Mouse (Mus musculus) liver, embryonic 15.5 days (tissue): ENCODE measurements around the gene Tmem203. TPM values are rescaled to one million over a fixed set of nuclear protein-coding genes. Genes with fewer than 3 reads are reported as not detected.

Experiments
- ATAC-seq: fragments of 200-750 bp; cut with Nextera tagmentation; 2 replicates; pipeline ENCODE4 v1.8.0; 2017; ENCODE audit warnings: moderate number of reproducible peaks, mild to moderate bottlenecking, moderate library complexity; ENCODE audit not compliant: insufficient read depth
- H3K27ac ChIP-seq: fragments of 300-500 bp; sonication (generic); replicated peaks from 2 replicates; pipeline ENCODE4 v1.5.1; 2015; ENCODE audit warnings: mild to moderate bottlenecking, inconsistent platforms
- H3K27me3 ChIP-seq: fragments of 300-500 bp; sonication (generic); 2 replicates; pipeline ENCODE4 v1.6.1; 2015; ENCODE audit warnings: mild to moderate bottlenecking, inconsistent platforms
- H3K36me3 ChIP-seq: fragments of 300-500 bp; sonication (generic); replicated peaks from 2 replicates; pipeline ENCODE4 v1.6.1; 2015; ENCODE audit warnings: moderate library complexity, mild to moderate bottlenecking, inconsistent platforms
- H3K4me1 ChIP-seq: fragments of 300-500 bp; sonication (generic); replicated peaks from 2 replicates; pipeline ENCODE4 v1.6.1; 2015; ENCODE audit warnings: inconsistent platforms
- H3K4me2 ChIP-seq: fragments of 300-500 bp; sonication (generic); 2 replicates; pipeline ENCODE4 v1.6.1; 2015; ENCODE audit warnings: moderate library complexity, mild to moderate bottlenecking, inconsistent platforms
- H3K4me3 ChIP-seq: fragments of 300-500 bp; sonication (generic); replicated peaks from 2 replicates; pipeline ENCODE4 v1.5.1; 2015; ENCODE audit warnings: mild to moderate bottlenecking, inconsistent platforms
- H3K9ac ChIP-seq: fragments of 300-500 bp; sonication (generic); 2 replicates; pipeline ENCODE4 v1.6.1; 2015; ENCODE audit warnings: moderate library complexity, mild to moderate bottlenecking, inconsistent platforms
- H3K9me3 ChIP-seq: fragments of 300-500 bp; sonication (generic); replicated peaks from 2 replicates; pipeline ENCODE4 v1.6.1; 2016; ENCODE audit warnings: inconsistent platforms
- WGBS: fragments of 180-500 bp; shearing (Covaris S2); methylation state at CpG from one replicate; pipeline ENCODE4 v1.1.7; 2015; ENCODE audit warnings: mixed read lengths; ENCODE audit not compliant: insufficient replicate concordance; 5-methylcytosine and 5-hydroxymethylcytosine counted together
- polyA plus RNA-seq: library from polyadenylated mRNA; unstranded; fragments of >200 nt; fragmentation: Nextera tagmentation; extraction: Ambion mirVana; gene quantifications from 2 replicates; pipeline ENCODE4 v1.2.1, GENCODE M21; 2015

Gene Tmem203
- 11.9 and 12.5 TPM in 2 replicates for polyA plus RNA-seq

DNA sequence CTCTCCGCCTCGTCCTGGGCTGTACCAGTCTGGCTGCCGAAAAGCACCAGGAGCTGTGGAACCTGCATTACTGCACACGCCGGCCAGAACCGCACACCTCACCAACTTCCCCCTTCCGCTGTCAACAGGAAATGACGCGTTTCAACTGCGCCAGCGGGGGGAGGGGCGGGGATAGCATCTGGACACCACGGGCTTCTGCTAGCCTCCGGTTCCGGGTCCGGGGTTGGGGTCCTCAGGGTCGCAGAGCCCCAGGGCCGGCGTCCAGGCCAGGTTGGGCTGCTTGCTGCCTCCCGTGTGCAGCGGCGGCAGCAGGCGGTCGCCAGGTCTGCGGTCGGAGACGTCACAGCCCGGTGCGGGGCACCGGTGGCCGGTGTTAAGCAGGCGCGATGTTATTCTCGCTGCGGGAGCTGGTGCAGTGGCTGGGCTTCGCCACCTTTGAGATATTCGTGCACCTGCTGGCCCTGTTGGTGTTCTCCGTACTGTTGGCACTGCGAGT lies at the start of gene Tmem203:
TSS of gene Tmem203 (plus strand) at position 156 of the 496 bp plus-strand sequence.
- H3K4me1 ChIP-seq: peaks cover 25% of the 10 kb centered on the region
- peak within 1 kb of the TSS; percentile 90 for H3K4me3 ChIP-seq
- peak within 1 kb of the TSS; percentile 83 for H3K27ac ChIP-seq
- H3K4me2 ChIP-seq: peak within 1 kb of the TSS; percentile 93
- no peaks in the 10 kb centered on the region for H3K27me3 ChIP-seq
- WGBS: 0% methylated on average over 39 of the region's 39 CpGs
- H3K9ac ChIP-seq: peak within 1 kb of the TSS; percentile 84
- no peaks in the 10 kb centered on the region for H3K9me3 ChIP-seq
- H3K36me3 ChIP-seq: peaks cover 29% of the 10 kb centered on the region
- ATAC-seq: peak; percentile 82

DNA sequence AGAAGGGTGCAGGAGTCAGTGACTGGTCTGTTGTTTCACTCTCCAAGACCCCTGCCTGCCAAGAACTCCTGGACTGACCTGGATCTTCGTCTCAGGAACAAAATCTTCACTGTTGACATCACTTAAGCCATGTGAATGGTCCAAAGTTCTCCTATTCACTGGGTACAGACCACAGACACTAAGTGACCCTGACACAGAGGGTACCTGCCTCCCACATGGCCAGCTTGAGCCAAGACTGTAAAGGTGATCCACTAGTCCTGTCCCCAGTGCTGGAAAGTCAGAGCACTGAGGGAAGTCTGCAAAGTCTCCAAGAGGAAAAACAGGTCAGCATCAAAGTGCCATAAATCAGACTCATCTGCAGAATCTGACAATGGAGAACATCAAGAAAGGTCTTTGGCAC lies 47.6 kb upstream of the Tmem203 start:
- Histone ChIP-seq H3K4me1 (peaks cover 27% of the 10 kb centered on the region), H3K9ac (no peak overlapping the region), H3K36me3 (peaks cover 71% of the 10 kb centered on the region), H3K27ac (no peak overlapping the region), H3K4me3 (no peak overlapping the region), H3K9me3 (no peaks in the 10 kb centered on the region), H3K27me3 (no peaks in the 10 kb centered on the region), H3K4me2 (no peak overlapping the region)
- WGBS: 71% methylated on average over 1 of the region's 1 CpGs
- ATAC-seq: no peak

DNA sequence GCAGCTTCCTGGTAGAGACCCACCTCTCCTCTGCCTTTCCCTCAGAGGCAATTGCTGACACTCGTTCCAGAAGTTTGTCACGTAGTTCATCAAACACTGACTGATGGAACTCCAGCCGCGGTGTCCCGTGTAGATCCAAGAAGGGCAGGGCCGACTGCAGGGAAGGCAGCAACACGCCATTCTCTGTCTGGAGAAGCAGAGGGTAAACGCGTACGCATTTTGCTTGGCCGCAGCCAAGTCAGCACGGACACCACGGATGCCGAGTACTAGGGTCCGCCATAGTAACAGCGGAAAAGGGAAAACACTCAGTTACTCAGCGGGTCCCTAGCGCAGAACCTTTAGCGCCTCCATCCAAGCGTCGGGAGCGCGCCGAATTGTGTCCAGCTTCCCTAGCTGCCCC lies 44.6 kb upstream of the Tmem203 start:
- peak overlapping the region; percentile 87 for H3K27ac ChIP-seq
- under 1% methylated on average over 24 of the region's 24 CpGs for WGBS
- ATAC-seq: peak; percentile 19

DNA sequence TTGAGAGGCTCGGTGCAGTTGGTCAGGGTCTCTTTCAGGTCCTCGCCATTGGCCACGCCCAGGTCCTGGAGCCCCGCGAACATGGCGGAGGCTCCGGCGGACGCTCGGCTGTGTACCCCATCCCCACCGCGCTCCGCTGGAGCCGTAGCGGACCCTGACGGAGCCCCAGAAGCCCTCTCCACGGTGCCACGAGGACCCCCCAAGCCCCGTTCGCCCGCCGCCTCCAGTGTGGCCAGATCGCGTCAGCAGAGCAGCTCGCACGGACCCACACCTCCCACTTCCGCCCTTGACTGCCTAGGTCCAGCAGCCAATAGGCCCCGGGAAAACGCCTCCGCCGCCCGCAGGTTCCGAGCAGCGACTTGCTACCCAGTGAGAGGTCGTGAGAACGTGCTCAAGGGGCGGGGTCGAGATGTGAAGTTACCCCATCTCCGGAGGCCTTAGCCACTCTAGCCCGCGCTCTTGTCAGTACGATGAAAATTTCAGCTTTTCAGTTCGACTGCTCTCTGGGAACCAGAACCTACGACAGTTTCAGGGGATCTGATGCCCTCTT lies 44.0 kb upstream of the Tmem203 start, which contains the start of gene Nelfb:
TSS of gene Nelfb (minus strand) at position 369 of the 550 bp plus-strand sequence.
- 0% methylated on average over 44 of the region's 44 CpGs for WGBS
- Histone ChIP-seq H3K27ac (peak within 1 kb of the TSS; percentile 87), H3K27me3 (peaks cover 4% of the 10 kb centered on the region; the same call in 1 of the 2 replicates), H3K9ac (peak within 1 kb of the TSS; percentile 96), H3K4me3 (peak within 1 kb of the TSS; percentile 95), H3K4me2 (peak within 1 kb of the TSS; percentile 85), H3K36me3 (peaks cover 35% of the 10 kb centered on the region), H3K4me1 (peaks cover 27% of the 10 kb centered on the region), H3K9me3 (no peaks in the 10 kb centered on the region)
- peak; percentile 91 for ATAC-seq

More for the DNA sequence above, 44.6 kb upstream of the Tmem203 start:
- peak overlapping the region; percentile 85 for H3K4me2 ChIP-seq
- H3K27me3 ChIP-seq: peaks cover 4% of the 10 kb centered on the region; the same call in 1 of the 2 replicates
- H3K9ac ChIP-seq: peak overlapping the region; percentile 96
- H3K36me3 ChIP-seq: peaks cover 40% of the 10 kb centered on the region
- peaks cover 27% of the 10 kb centered on the region for H3K4me1 ChIP-seq
- H3K9me3 ChIP-seq: no peaks in the 10 kb centered on the region
- peak overlapping the region; percentile 95 for H3K4me3 ChIP-seq

DNA sequence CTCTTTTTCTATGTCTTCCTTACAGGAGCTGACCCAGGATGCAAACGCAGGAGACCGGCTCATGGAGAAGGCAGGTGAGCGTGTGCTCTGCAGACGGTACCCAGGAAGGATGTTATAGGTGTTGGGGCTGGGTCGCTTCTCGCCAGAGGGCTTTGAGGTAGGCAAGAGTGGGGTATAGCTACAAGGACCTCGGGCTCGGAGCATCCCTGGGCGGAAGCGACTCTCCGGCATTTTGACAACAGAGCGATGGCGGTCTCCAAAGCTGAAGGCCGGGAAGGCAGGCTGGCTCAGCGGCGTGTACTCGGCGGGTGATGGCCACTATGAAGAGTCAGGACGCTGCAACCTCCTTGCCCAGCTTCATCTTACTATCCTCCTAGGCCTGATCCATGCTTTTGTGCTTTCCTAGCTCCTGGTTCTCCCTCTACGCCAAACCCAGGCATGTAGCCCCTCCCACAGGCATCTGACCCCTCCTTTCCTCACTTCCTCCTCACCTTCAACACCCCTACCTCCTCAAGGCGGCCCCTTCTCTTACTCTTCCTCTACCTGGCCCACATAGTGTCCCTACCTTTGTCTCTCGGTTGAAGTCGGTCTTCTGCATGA lies 41.9 kb upstream of the Tmem203 start:
- Histone ChIP-seq H3K4me1 (peaks cover 24% of the 10 kb centered on the region), H3K4me2 (no peak overlapping the region), H3K27me3 (peaks cover 4% of the 10 kb centered on the region; the same call in 1 of the 2 replicates), H3K4me3 (no peak overlapping the region), H3K9ac (no peak overlapping the region), H3K36me3 (peaks cover 14% of the 10 kb centered on the region), H3K9me3 (no peaks in the 10 kb centered on the region), H3K27ac (no peak overlapping the region)
- ATAC-seq: no peak
- WGBS: 66% methylated on average over 23 of the region's 23 CpGs

DNA sequence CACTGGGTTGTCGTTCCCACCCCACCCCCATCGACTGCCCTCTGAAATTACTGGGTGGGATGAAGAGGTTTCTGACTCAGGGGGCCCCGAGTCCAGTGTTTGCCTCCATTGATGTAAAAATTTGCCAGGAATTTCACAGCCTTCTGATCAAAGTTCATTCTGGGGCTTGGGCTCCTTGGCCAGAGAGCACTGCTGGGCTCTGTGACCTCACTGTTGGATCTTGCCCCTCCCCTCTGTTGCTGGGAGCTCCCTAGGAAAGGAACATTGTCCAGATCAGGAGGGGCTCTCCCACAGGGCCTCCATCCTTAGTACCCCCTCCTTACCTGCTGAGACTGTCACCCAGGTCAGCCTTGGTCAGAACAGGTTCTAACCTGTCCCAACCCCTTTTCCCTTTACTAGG lies 40.8 kb upstream of the Tmem203 start, which contains the start of gene Stpg3:
TSS of gene Stpg3 (minus strand) at position 194 of the 400 bp plus-strand sequence.
- WGBS: 64% methylated on average over 3 of the region's 3 CpGs
- Histone ChIP-seq H3K36me3 (peaks cover 6% of the 10 kb centered on the region), H3K4me1 (peaks cover 20% of the 10 kb centered on the region), H3K9me3 (no peaks in the 10 kb centered on the region), H3K27ac (no peak within 1 kb of the TSS), H3K4me3 (no peak within 1 kb of the TSS), H3K27me3 (peaks cover 4% of the 10 kb centered on the region; the same call in 1 of the 2 replicates), H3K4me2 (no peak within 1 kb of the TSS), H3K9ac (no peak within 1 kb of the TSS)
- ATAC-seq: no peak

DNA sequence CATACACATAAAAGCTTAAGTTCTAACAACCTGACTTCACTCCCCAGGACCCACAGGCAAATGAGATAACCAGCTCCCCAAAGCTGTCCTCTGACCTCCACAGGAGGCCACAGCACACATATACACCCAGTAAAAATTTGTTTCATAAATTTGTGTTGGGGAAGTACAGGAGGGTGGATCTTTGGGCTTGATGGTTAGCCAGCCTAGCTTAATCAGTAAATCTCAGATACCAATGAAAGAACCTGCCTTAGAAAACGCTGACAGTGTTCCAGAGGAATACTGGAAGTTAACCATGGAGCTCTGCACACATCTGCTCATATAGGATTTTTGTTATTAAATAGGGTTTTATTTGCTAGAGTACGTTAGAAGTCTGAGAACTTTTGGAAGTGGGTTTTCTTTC lies 37.6 kb upstream of the Tmem203 start:
- Histone ChIP-seq H3K4me3 (no peak overlapping the region), H3K27me3 (peaks cover 4% of the 10 kb centered on the region; the same call in 1 of the 2 replicates), H3K9me3 (no peaks in the 10 kb centered on the region), H3K36me3 (peaks cover 15% of the 10 kb centered on the region), H3K9ac (no peak overlapping the region), H3K4me1 (peaks cover 8% of the 10 kb centered on the region), H3K4me2 (no peak overlapping the region), H3K27ac (no peak overlapping the region)
- ATAC-seq: no peak
- 48% methylated on average over 2 of the region's 2 CpGs for WGBS

DNA sequence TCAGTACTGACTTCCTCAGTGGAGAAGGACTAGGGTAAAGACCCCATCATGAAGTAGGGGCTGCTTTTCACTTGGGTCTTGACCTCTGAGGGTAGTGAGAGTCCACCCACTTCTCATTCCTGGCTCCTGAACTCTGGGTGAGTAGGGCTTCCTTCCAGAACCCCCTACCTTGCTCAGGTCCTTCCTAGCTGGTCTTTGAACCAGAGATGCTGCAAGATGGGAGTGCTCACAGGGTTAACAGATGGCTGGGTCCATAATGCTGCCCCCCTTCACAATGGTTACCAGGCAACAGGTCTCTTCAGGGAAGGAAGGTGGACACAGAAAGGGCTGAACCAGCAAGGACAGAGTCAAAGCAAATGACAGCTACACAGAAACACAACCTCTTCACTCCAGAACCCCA lies 36.8 kb upstream of the Tmem203 start, which contains the start of gene Fam166a:
TSS of gene Fam166a (plus strand) at position 301 of the 400 bp plus-strand sequence.
- ATAC-seq: no peak
- H3K4me2 ChIP-seq: no peak within 1 kb of the TSS
- no peak within 1 kb of the TSS for H3K9ac ChIP-seq
- no peak within 1 kb of the TSS for H3K4me3 ChIP-seq
- H3K36me3 ChIP-seq: peaks cover 22% of the 10 kb centered on the region
- H3K4me1 ChIP-seq: peaks cover 16% of the 10 kb centered on the region
- no peaks in the 10 kb centered on the region for H3K9me3 ChIP-seq
- no peak within 1 kb of the TSS for H3K27ac ChIP-seq
- H3K27me3 ChIP-seq: peaks cover 4% of the 10 kb centered on the region; the same call in 1 of the 2 replicates

DNA sequence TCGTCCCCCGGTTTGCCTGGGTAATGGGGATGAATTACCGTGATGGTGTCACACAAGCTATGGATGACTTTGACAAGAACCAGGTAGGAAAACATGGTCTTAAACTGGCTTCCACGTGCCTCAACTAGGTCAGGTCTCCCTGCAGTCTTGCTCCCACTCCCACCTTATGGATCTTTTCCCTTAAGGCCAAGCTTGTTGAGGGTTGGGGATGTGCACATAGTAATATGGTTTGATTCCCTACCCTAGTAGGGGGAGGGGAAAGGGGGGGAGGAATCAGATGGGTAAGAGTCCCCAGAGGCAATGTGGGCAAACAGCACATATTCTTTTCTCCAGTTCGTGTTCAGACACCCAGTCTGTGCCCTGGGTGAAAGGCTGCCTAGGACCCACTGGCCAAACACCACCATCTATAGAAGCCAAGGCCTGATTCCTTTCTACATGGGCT lies 33.9 kb upstream of the Tmem203 start:
- Histone ChIP-seq H3K4me1 (peaks cover 28% of the 10 kb centered on the region), H3K4me2 (0 out of 2 replicates have a peak overlapping the region, but pooled peaks have one; percentile 36)

DNA sequence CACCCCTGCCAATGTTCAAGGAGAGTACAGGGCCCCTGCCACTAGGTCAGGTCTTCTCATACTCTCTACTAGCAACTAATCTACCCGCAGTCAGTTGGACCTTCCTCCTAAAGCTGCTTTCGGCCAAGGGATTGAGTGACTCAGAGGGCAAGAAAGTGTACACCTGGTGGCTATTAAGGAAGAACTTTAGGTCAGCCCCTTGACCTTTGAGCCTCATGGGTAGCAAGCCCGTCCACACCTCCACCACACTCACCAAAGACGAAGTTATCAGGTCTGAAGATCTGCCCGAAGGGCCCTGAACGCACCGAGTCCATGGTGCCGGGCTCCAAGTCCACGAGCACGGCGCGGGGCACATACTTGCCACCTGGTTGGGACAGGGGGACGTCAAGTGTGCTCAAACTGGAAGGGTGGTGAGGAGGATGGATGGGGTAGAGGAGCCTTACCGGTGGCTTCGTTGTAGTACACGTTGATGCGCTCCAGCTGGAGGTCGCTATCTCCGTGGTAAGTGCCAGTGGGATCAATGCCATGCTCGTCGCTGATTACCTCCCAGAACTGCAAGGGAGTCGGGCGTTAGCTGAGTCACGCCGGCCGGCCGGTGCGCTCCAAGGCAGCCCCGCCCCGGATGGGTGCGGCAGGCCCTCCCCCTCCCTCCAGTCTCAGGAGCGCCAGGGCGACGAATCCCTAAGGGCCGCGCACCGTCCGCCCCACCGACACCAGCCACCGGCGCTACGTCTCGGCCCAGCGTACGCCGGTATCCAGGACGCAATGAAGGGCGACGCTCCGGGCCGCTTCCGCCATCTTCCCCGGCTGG lies 31.4 kb upstream of the Tmem203 start:
- no peaks in the 10 kb centered on the region for H3K27me3 ChIP-seq
- peaks cover 27% of the 10 kb centered on the region for H3K36me3 ChIP-seq
- peaks cover 46% of the 10 kb centered on the region for H3K4me1 ChIP-seq
- peak overlapping the region; percentile 86 for H3K4me3 ChIP-seq
- peak overlapping the region; percentile 95 for H3K9ac ChIP-seq
- peak; percentile 76 for ATAC-seq
- H3K9me3 ChIP-seq: no peaks in the 10 kb centered on the region
- WGBS: under 1% methylated on average over 52 of the region's 53 CpGs
- H3K4me2 ChIP-seq: peak overlapping the region; percentile 84
- peak overlapping the region; percentile 100 for H3K27ac ChIP-seq

More for the DNA sequence above, 33.9 kb upstream of the Tmem203 start:
- Histone ChIP-seq H3K9me3 (no peaks in the 10 kb centered on the region), H3K9ac (no peak overlapping the region), H3K4me3 (peak overlapping the region; percentile 4; the same call in 1 of the 2 replicates), H3K27me3 (no peaks in the 10 kb centered on the region), H3K27ac (no peak overlapping the region), H3K36me3 (peaks cover 27% of the 10 kb centered on the region)
- 68% methylated on average over 5 of the region's 5 CpGs for WGBS
- ATAC-seq: no peak

DNA sequence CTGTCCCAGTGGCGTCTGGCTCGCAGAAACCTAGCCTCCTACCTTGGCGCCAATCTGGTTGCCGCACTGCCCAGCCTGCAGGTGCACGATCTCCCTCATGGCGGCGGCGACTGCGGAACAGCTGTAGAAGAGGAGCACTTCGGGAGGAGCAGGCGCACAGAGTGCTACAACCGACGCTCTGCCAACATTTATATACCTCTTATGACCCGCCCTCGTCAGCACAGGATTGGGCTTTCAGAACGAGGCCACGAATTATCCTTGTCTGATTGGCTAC lies 30.8 kb upstream of the Tmem203 start, which contains the start of gene Tubb4b:
TSS of gene Tubb4b (minus strand) at position 211 of the 274 bp plus-strand sequence.
- Histone ChIP-seq H3K36me3 (peaks cover 27% of the 10 kb centered on the region), H3K4me3 (peak within 1 kb of the TSS; percentile 86), H3K9ac (peak within 1 kb of the TSS; percentile 95), H3K4me2 (peak within 1 kb of the TSS; percentile 84), H3K9me3 (no peaks in the 10 kb centered on the region), H3K27me3 (no peaks in the 10 kb centered on the region; the same call in 1 of the 2 replicates), H3K27ac (peak within 1 kb of the TSS; percentile 100), H3K4me1 (peaks cover 49% of the 10 kb centered on the region)
- under 1% methylated on average over 17 of the region's 17 CpGs for WGBS
- ATAC-seq: no peak
